Mouse (Mus musculus): ENCODE data around the gene Prpf40b. TPM values are rescaled to one million over a fixed set of nuclear protein-coding genes. Genes with fewer than 3 reads are reported as not detected.

Prpf40b gene
- total RNA-seq, 2 experiments from 2014 or later: 111 to 119 TPM

DNA sequence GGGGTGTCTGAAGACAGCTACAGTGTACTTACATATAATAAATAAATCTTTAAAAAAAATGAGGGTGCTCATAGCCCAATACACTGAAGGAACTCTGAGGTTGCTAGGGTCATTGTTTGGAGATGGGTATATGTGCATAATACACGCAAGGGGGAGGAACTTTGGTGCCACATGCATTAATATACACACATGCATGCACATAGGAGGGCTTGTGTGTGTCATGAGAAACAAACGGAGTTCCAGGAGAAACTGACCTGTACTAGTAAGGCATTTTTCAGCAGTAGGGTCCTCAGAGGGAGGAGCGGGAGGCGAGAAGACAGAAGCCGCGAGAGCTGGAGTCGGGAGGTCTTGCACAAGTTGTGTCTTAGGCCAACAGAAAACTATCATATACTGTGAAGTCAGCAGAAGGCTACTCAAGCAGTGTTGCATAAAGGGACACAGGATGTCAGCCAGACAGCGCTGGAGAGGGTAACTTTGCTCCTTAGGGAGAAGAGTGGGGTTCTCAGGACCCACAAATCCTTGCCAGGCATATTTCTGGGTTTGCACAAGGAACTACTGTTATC, 35.6 kb upstream of the Prpf40b start:
- TF ChIP-seq CTCF (IDR thresholded peaks at IDR 0.05): no peak
- DNase-seq (ENCODE audit: extremely low spot score in 1 of 2, low spot score in 2 of 2): no peak
- Histone ChIP-seq H3K27ac (no peak overlapping the region), H3K4me3 (no peak overlapping the region)
- intact Hi-C loops (cut with DNase I): no loop called here

DNA sequence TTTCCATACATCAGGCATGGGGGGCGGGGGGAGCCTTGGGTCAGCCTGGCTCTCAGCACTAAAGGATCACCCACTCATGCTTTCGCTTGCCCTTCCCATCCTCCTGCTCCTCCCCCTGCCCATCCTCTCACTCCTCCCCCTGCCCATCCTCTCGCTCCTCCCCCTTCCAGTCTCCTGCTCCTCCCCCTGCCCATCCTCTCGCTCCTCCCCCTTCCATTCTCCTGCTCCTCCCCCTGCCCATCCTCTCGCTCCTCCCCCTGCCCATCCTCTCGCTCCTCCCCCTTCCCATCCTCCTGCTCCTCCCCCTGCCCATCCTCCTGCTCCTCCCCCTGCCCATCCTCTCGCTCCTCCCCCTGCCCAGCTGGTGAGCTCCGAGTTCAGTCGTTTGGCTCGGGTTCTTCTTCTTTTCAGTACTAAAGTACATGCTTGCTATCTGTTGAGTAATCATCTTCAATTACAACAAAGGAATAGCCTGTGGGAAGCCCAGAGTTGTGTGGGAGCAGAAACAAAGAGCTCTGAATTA, 35.1 kb upstream of the Prpf40b start:
- peak overlapping the region; percentile 50 for H3K27ac ChIP-seq
- H3K4me3 ChIP-seq: no peak overlapping the region; the same call in 1 of the 2 replicates
- DNase-seq (ENCODE audit: extremely low spot score in 1 of 2, low spot score in 2 of 2): peak; percentile 52 to 55
- TF ChIP-seq CTCF (IDR thresholded peaks at IDR 0.05): no peak
- intact Hi-C loops (cut with DNase I): loop anchor here (10.0 kb wide), 2 partner anchors 175 to 215 kb away; partner anchors contain the start of gene C1ql4

DNA sequence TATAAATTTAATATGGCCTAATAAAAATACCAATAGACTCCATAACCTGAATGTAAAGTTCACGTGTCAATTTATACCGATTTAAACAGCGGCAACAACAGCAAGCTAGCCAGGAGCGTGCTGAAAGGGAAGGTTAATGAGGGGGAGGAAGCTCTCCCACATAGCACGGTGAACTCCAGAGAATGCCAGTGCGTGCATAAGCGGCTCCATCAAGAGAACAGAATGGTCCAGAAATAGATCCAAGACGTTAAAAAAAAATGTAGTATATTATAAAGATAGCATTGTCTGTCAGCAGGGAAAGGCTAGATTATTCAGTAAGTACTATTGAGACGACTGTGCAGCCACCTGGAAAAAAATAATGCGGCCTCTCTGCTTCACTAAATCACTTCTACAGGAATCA, 32.2 kb upstream of the Prpf40b start:
- H3K27ac ChIP-seq: peak overlapping the region; percentile 13; the same call in 1 of the 2 replicates
- no peak for DNase-seq (ENCODE audit: extremely low spot score in 1 of 2, low spot score in 2 of 2)
- no peak overlapping the region for H3K4me3 ChIP-seq
- intact Hi-C loops (cut with DNase I): loop anchor here (10.0 kb wide), 2 partner anchors 178 to 218 kb away; partner anchors contain the start of gene C1ql4
- TF ChIP-seq CTCF (IDR thresholded peaks at IDR 0.05): no peak

DNA sequence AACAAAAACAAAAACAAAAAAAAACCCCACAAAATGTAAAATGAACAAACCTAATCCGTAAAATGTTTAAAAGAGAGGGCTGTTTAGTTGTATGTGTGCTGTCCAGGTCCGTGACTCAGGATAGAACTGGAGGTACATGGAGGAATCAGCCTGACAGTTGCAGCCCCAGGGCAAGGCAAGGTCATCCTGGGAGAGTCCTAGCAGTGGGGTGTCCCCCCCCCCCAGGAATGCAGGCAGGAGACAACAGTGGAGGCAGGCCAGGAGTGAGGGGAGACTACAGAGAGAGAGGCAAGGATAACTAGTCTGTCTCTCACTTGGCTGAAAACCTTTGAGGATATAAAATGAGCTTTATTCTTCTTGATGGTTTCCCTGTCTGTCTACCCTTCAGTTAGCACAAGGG, 30.5 kb upstream of the Prpf40b start:
- intact Hi-C loops (cut with DNase I): loop anchor here (2.0 to 10.0 kb wide), 3 partner anchors 50 to 220 kb away; partner anchors contain the start of gene C1ql4
- no peak for TF ChIP-seq CTCF (IDR thresholded peaks at IDR 0.05)
- H3K27ac ChIP-seq: no peak overlapping the region
- DNase-seq (ENCODE audit: extremely low spot score in 1 of 2, low spot score in 2 of 2): no peak
- no peak overlapping the region for H3K4me3 ChIP-seq

DNA sequence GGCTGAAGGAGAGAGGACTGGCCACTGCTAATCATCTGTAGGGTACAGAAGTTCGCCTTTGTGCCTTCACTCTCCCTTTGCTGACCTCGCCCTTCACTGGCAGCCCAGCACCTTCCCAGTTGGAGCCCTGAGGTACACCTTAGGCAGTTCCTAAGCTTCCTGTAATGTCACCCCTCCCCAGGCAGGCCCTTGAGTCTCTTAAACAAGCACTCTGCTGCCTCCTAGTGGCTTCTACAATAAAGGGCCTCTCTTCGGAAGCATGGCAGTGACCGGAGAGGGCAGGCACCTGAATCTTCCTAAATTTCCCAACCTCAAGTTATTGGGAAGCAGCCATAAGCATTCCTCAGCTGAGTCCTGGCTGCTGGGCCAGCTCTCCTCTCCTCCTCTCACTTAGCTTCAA, 29.2 kb upstream of the Prpf40b start:
- intact Hi-C loops (cut with DNase I): loop anchor here (2.0 to 10.0 kb wide), 3 partner anchors 51 to 221 kb away; partner anchors contain the start of gene C1ql4
- peak; percentile 87 for TF ChIP-seq CTCF (IDR thresholded peaks at IDR 0.05)
- peak; percentile 49 to 64 for DNase-seq (ENCODE audit: extremely low spot score in 1 of 2, low spot score in 2 of 2)
- Histone ChIP-seq H3K27ac (no peak overlapping the region), H3K4me3 (no peak overlapping the region)

DNA sequence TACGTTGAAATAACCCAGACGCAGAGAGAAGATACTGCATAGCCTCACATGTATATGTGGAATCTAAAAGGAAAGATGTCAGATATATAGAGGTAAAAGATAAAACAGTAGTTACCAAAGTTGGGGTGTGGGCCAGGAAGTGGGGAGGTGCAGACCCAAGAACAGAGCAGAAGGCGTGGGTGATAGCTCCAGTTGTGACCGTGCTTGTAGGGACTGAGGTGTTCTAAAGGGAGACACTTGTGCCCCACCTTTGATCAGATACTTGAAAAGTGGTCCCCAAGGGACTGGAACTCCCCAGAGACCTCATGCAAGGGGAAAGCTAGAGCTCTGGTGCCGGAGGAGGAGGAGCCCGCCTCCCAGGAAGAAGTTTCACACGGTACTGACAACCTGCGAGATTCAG, 18.8 kb upstream of the Prpf40b start:
- TF ChIP-seq CTCF (IDR thresholded peaks at IDR 0.05): no peak
- intact Hi-C loops (cut with DNase I): no loop called here
- DNase-seq (ENCODE audit: extremely low spot score in 1 of 2, low spot score in 2 of 2): no peak
- Histone ChIP-seq H3K27ac (no peak overlapping the region), H3K4me3 (no peak overlapping the region)

DNA sequence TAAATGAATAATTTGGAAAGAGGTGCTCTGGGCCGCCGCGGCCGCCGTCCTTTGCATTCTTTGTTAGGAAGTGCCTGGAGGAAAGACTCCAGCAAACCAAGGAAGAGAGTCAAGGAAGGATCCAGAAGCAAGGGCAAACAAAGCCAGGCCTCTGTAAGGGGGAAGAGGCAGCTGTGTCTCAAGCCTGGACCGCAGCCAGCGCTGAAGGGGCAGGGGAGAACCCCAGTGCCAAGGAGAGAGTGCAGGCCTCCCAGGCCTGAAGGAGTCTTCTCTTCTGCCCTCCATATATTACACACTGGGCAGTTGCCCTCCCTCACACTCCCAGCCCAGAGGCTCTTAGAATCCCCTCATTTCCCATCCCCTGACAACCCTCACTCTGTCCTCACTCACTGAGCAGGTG, 16.6 kb upstream of the Prpf40b start:
- no peak for DNase-seq (ENCODE audit: extremely low spot score in 1 of 2, low spot score in 2 of 2)
- Histone ChIP-seq H3K4me3 (no peak overlapping the region), H3K27ac (no peak overlapping the region)
- intact Hi-C loops (cut with DNase I): no loop called here
- no peak for TF ChIP-seq CTCF (IDR thresholded peaks at IDR 0.05)

DNA sequence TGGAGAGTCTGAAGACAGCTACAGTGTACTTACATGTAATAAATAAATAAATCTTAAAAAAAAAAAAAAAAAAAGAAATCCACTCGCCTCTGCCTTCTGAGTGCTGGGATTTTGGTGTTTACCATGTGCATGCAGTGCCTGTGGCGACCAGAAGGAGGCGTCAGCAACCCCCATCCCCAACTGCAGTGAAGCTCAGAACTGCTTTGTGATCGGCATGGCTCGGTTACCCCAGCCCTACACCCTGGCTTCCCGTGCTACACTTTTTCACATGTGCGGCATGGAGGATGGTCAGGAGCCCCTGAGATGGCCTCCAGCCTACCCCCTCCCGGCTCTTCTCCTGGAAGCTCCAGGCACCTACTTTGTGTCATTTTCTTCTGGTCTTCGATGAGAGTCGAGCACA, 11.4 kb upstream of the Prpf40b start:
- Histone ChIP-seq H3K27ac (no peak overlapping the region), H3K4me3 (no peak overlapping the region)
- DNase-seq (ENCODE audit: extremely low spot score in 1 of 2, low spot score in 2 of 2): no peak
- intact Hi-C loops (cut with DNase I): no loop called here
- TF ChIP-seq CTCF (IDR thresholded peaks at IDR 0.05): peak; percentile 36

DNA sequence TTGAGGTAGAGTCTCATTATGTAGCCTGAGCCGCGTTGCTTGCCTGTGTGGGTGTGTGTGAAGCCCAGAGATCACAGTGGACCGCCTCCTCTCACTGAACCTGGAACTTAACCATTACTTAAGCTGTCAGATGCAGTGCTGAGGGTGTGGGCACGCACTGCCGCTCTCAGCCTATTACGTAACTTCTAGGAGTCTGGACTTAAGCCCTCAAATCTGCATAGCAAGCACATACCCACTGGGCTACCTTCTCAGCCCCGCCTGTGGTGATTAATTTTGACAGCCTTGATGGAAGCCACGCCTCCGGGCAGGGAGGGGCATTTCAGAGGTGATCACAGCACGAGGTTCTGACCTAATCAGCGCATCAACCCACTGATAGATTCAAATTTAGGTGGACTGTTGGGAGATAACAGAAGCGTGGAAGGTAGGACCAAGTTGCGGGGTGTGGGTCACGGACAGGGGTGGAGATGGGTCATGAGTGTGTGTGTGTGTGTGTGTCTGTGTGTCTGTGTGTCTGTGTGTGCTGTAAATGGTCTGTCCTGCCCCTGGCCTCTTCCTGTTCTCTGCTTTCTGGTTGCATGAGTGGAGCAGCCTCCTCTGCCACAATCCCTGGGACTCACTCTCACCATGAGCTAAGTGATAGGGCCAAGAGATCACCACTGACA, 10.2 kb upstream of the Prpf40b start:
- Histone ChIP-seq H3K4me3 (no peak overlapping the region), H3K27ac (no peak overlapping the region)
- intact Hi-C loops (cut with DNase I): no loop called here
- TF ChIP-seq CTCF (IDR thresholded peaks at IDR 0.05): no peak
- no peak for DNase-seq (ENCODE audit: extremely low spot score in 1 of 2, low spot score in 2 of 2)

DNA sequence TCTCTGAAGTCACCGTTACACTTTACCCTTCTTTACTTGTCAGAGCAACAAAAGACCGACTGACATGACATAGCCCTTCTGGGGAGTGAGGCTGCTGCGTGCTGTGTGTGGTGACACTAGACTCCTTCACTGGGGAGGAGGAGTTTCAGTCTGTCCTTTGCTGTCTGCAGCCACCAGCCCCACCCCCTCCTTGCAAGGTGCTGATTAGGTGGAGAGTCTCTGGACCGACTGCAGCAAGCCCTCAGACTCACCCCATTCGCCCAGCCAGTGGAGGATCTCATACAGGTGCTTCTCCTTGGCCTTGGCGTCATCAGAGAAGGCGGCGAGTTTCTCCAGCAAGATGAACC, 9.7 kb upstream of the Prpf40b start:
- DNase-seq (ENCODE audit: extremely low spot score in 1 of 2, low spot score in 2 of 2): no peak
- no peak for TF ChIP-seq CTCF (IDR thresholded peaks at IDR 0.05)
- intact Hi-C loops (cut with DNase I): no loop called here
- no peak overlapping the region for H3K4me3 ChIP-seq
- H3K27ac ChIP-seq: no peak overlapping the region

DNA sequence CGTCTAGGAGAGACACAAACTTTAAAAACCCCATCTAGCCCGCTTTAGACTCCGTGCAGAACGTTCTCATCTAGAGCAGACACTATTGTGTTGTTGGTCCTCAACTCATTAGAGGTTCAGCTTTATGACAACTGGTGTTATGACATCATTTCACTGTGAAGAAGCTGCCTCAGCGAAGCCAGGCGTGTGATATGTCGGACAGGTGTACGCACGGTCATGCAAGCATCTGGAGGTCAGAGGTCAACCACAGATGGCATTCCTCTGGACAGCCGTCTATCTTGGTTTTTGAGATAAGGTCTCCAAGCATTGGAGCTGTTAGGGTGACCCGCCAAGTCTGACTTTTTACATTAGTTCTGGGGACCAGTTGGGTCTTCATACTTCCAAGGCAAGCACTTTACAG, 4.3 kb upstream of the Prpf40b start:
- H3K4me3 ChIP-seq: no peak overlapping the region
- intact Hi-C loops (cut with DNase I): loop anchor here (10.0 kb wide), 1 partner anchor 376 kb away; the partner anchor contains the start of gene Lmbr1l
- no peak for TF ChIP-seq CTCF (IDR thresholded peaks at IDR 0.05)
- no peak for DNase-seq (ENCODE audit: extremely low spot score in 1 of 2, low spot score in 2 of 2)
- no peak overlapping the region for H3K27ac ChIP-seq

DNA sequence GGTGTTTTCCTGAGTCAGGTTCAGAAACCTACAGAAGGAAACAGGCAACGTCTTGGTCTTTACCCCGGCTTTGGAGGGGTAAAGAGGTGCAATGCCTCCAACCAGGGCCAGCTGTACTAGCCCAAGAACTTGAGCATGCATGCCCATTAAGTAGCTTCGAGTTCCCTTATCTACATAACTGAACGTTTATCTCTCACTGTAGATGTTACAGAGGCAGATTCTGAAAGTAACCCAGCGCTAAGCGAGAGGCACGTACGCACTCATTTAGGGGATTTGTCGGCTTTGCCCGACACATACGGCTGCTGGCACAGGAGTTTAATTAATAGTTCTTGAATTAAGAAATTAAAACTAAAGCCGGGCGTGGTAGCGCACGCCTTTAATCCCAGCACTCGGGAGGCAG, 600 bp upstream of the Prpf40b start:
- DNase-seq (ENCODE audit: extremely low spot score in 1 of 2, low spot score in 2 of 2): no peak
- no peak for TF ChIP-seq CTCF (IDR thresholded peaks at IDR 0.05)
- intact Hi-C loops (cut with DNase I): loop anchor here (10.0 kb wide), 1 partner anchor 379 kb away; the partner anchor contains the start of gene Lmbr1l
- peak overlapping the region; percentile 68 for H3K4me3 ChIP-seq
- H3K27ac ChIP-seq: peak overlapping the region; percentile 81

Measured in left cerebral cortex, adult 2 months (tissue).